Mouse (Mus musculus): ENCODE data around the gene Psmd13. TPM values are rescaled to one million over a fixed set of nuclear protein-coding genes. Genes with fewer than 3 reads are reported as not detected.

The Psmd13 gene
- polyA plus RNA-seq, 1 experiment from 2014 or later: 278 TPM

DNA sequence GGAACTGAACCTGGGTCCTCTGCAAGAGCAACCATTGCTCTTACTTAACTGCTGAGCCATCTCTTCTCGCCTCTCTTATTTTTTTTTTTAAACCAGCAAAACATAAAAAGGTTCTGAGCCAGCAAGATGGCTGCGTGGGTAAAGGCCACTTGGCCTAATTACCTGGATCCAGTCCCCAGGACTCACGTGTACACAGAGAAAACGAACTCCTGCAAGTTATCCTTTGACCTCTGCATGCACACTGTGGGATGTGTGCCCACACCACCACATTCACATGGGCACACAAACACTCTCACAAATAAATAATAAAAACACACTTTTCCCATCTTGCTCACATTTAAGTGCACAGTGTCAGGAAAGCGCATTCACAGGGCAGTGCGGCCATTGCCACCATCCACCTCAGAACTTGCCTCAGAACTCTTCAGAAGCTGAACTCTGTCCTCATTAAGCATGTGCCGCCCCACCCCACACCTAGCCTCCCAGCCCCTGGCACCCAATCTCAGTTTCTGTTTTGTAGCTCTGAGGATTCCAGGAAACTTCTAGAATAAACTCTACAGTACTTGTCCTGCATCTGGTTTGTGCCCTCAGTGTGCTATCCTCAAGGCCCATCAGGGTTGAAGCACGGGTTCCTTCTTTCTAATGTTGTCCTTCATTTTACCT, 32.4 kb downstream of the Psmd13 start:
- 87% methylated on average over 8 of the region's 8 CpGs for WGBS
- Histone ChIP-seq H3K4me2 (no peak overlapping the region), H3K27me3 (peaks cover 16% of the 10 kb centered on the region), H3K4me3 (no peak overlapping the region), H3K4me1 (replicated peaks) (no peaks in the 10 kb centered on the region), H3K27ac (no peak overlapping the region), H3K9ac (no peak overlapping the region), H3K9me3 (no peaks in the 10 kb centered on the region), H3K36me3 (no peaks in the 10 kb centered on the region)
- no peak for ATAC-seq (ENCODE audit: low FRiP score)

DNA sequence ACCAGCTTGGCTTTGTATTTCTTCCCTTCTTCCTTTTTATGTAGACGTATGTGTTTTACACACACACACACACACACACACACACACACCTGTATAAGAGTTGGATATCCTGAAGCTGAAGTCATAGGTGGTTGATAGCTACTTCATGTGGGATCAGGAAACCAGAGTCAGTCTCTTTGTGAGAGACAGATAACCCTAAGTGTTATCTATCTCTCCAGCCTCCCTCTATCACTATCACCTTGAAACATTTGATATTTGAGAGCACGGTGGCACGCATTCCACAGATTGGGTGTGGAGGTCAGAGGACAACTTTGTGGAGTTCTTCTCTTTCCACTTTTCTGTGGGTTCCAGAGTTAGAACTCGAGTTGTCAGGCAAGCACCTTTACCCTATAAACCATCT, 38.1 kb downstream of the Psmd13 start:
- WGBS: 87% methylated on average over 4 of the region's 4 CpGs
- H3K4me2 ChIP-seq: no peak overlapping the region
- H3K27me3 ChIP-seq: peaks cover 73% of the 10 kb centered on the region

DNA sequence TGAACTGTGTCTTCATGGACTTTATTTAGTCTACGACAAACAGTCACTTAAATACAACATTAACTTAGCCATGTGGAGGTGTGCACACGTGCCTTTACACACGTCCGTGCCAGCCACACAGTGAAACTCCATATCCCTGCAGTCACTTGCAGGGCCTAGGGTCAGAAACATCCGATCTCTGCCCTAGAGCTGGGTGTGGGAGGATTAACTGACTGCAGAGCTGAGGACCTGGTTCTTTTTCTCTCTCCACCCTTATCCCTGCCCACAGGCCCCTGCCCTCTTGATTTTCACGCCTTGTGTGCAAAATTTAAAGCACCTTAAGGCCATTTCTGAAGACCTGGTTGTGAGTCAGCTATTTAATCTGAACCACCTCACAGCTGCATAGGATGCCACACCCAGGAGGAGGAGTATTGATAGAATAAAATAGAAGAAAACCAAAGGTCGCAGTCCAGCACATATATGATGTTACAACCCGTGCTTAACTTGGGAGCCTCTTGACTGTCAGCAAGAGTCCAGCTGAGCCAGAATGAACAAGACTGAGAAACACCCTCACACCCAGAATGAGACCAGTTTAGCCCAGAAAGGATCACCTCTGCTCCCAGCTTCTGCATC, 38.8 kb downstream of the Psmd13 start, which contains the start of gene Nlrp6:
Gene Nlrp6, plus strand, starts transcription at position 485 of the 612 bp plus-strand sequence.
- Histone ChIP-seq H3K4me3 (peak within 1 kb of the TSS; percentile 42), H3K9me3 (no peaks in the 10 kb centered on the region), H3K36me3 (no peaks in the 10 kb centered on the region), H3K4me1 (replicated peaks) (peaks cover 25% of the 10 kb centered on the region), H3K9ac (no peak within 1 kb of the TSS), H3K27ac (no peak within 1 kb of the TSS), H3K27me3 (peaks cover 79% of the 10 kb centered on the region), H3K4me2 (peak within 1 kb of the TSS; percentile 90; the same call in 1 of the 2 replicates)
- no peak for ATAC-seq (ENCODE audit: low FRiP score)
- WGBS: 81% methylated on average over 8 of the region's 8 CpGs

More for the DNA sequence above, 38.1 kb downstream of the Psmd13 start:
- H3K9me3 ChIP-seq: no peaks in the 10 kb centered on the region
- H3K27ac ChIP-seq: no peak overlapping the region
- peaks cover 25% of the 10 kb centered on the region for H3K4me1 ChIP-seq (replicated peaks)
- ATAC-seq (ENCODE audit: low FRiP score): no peak
- H3K4me3 ChIP-seq: no peak overlapping the region
- no peaks in the 10 kb centered on the region for H3K36me3 ChIP-seq
- no peak overlapping the region for H3K9ac ChIP-seq

DNA sequence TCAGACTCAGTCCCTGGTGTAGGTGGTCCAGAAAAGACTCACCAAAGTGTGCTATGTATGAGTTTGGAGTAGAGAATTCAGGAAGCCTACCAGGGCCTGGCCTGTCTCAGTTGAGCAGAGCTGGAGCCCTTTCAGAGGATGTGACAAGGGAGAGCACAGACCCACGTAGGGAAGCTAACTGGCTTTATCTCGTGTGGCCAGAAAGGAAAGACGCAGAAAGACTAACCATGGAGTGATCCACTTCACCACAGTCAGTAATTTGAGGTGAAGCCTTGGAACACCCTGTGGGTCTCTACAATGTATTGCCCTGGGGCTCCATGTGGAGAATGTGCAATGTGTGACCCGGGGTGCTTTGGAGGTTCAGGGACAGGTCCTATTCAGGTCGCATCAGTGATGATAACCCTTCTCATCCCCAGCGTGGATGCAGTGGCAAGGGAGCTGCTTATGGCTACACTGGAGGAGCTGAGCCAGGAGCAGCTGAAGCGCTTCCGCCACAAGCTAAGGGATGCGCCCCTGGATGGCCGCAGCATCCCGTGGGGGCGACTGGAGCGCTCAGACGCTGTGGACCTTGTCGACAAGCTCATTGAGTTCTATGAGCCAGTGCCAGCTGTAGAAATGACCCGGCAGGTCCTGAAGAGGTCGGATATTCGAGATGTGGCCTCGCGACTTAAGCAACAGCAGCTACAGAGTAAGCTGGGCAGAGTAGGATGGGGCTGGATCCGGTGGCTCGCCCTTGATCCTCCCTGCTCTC, 39.6 kb downstream of the Psmd13 start:
- H3K27me3 ChIP-seq: peaks cover 79% of the 10 kb centered on the region
- H3K9ac ChIP-seq: no peak overlapping the region
- peak overlapping the region; percentile 90 for H3K4me2 ChIP-seq
- H3K27ac ChIP-seq: no peak overlapping the region
- peaks cover 25% of the 10 kb centered on the region for H3K4me1 ChIP-seq (replicated peaks)
- H3K36me3 ChIP-seq: no peaks in the 10 kb centered on the region
- ATAC-seq (ENCODE audit: low FRiP score): no peak
- H3K9me3 ChIP-seq: no peaks in the 10 kb centered on the region
- H3K4me3 ChIP-seq: peak overlapping the region; percentile 42
- 27% methylated on average over 22 of the region's 22 CpGs for WGBS

DNA sequence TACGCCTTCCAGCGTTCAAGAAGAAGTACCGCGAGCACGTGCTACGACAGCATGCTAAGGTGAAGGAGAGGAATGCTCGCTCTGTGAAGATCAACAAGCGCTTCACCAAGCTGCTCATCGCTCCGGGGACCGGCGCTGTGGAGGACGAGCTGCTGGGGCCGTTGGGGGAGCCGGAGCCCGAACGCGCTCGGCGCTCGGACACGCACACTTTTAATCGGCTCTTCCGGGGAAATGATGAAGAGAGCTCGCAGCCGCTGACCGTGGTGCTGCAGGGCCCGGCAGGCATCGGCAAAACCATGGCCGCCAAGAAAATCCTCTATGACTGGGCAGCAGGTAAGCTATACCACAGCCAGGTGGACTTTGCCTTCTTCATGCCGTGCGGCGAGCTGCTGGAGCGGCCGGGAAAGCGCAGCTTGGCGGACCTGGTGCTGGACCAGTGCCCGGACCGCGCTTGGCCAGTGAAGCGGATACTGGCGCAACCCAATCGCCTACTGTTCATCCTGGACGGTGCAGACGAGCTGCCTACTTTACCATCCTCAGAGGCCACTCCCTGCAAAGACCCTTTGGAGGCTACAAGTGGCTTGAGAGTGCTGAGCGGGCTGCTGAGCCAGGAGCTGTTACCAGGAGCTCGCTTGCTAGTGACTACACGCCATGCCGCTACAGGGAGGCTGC, 40.8 kb downstream of the Psmd13 start:
- H3K27ac ChIP-seq: no peak overlapping the region
- peaks cover 79% of the 10 kb centered on the region for H3K27me3 ChIP-seq
- H3K4me1 ChIP-seq (replicated peaks): peaks cover 25% of the 10 kb centered on the region
- H3K9ac ChIP-seq: peak overlapping the region; percentile 61
- H3K4me3 ChIP-seq: peak overlapping the region; percentile 42
- ATAC-seq (ENCODE audit: low FRiP score): peak; percentile 54; the same call in 1 of the 2 replicates
- no peaks in the 10 kb centered on the region for H3K9me3 ChIP-seq
- H3K36me3 ChIP-seq: no peaks in the 10 kb centered on the region
- peak overlapping the region; percentile 90 for H3K4me2 ChIP-seq
- WGBS: under 1% methylated on average over 49 of the region's 49 CpGs

DNA sequence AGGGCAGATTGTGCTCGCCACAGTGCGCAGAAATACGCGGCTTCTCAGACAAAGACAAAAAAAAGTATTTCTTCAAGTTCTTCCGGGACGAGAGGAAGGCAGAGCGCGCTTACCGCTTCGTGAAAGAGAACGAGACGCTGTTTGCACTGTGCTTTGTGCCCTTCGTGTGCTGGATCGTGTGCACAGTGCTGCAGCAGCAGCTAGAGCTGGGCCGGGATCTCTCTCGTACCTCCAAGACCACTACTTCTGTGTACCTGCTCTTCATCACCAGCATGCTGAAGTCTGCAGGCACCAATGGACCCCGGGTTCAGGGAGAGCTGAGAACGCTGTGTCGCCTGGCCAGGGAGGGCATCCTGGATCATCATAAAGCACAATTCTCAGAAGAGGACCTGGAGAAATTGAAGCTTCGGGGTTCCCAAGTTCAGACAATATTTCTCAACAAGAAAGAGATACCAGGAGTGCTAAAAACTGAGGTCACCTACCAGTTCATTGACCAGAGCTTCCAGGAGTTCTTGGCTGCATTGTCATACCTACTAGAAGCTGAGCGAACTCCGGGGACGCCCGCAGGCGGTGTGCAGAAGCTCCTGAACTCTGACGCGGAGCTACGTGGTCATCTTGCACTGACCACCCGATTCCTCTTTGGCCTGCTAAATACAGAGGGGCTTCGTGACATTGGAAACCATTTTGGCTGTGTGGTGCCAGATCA, 41.5 kb downstream of the Psmd13 start:
- peaks cover 72% of the 10 kb centered on the region for H3K27me3 ChIP-seq
- WGBS: 24% methylated on average over 30 of the region's 30 CpGs
- ATAC-seq (ENCODE audit: low FRiP score): no peak
- H3K36me3 ChIP-seq: no peaks in the 10 kb centered on the region
- H3K4me1 ChIP-seq (replicated peaks): peaks cover 25% of the 10 kb centered on the region
- no peak overlapping the region for H3K27ac ChIP-seq
- peak overlapping the region; percentile 61 for H3K9ac ChIP-seq
- H3K4me3 ChIP-seq: peak overlapping the region; percentile 42
- peak overlapping the region; percentile 90 for H3K4me2 ChIP-seq
- no peaks in the 10 kb centered on the region for H3K9me3 ChIP-seq

DNA sequence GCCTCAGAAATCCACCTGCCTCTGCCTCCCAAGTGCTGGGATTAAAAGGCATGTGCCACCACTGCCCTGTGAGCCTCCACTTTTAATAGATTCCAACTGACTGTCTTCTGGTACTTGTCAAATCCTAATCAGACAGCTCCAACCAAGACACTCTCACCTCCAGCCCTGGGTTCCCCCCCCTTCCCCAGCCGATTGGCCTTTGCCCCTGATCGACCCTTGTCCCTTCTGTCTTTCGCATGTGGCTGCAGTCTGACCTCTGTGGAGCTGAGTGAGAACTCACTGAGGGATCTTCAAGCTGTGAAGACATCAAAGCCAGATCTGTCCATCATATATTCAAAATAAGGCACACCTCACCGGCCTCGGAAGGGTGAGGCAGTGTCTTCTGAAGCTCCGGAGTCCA, 45.4 kb downstream of the Psmd13 start:
- no peak for ATAC-seq (ENCODE audit: low FRiP score)
- 88% methylated on average over 6 of the region's 6 CpGs for WGBS
- no peak overlapping the region for H3K27ac ChIP-seq
- H3K4me3 ChIP-seq: no peak overlapping the region
- H3K36me3 ChIP-seq: no peaks in the 10 kb centered on the region
- no peaks in the 10 kb centered on the region for H3K9me3 ChIP-seq
- peaks cover 16% of the 10 kb centered on the region for H3K4me1 ChIP-seq (replicated peaks)
- peaks cover 36% of the 10 kb centered on the region for H3K27me3 ChIP-seq
- H3K9ac ChIP-seq: no peak overlapping the region
- H3K4me2 ChIP-seq: no peak overlapping the region

DNA sequence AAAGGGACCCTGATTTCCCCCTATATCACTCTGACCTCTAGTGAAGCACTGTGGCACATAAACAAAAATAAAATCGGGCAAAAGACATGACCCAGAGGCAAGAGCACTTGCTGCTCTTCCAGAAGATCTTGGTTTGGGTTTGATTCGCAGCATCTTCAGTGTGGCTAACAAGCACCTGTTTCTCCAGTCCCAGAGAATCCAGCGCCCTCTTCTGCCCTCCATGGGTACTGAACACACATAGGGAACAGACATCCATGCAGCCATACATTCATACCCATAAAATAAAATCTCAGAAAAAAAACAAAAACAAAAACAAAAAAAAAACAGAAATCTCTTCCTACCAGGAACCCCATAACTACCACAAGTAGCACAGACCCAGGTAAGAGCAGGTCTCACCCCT, 56.7 kb downstream of the Psmd13 start:
- WGBS: 39% methylated on average over 3 of the region's 3 CpGs
- ATAC-seq (ENCODE audit: low FRiP score): no peak
- Histone ChIP-seq H3K4me1 (replicated peaks) (peaks cover 19% of the 10 kb centered on the region), H3K4me3 (no peak overlapping the region), H3K9ac (no peak overlapping the region), H3K27me3 (peaks cover 2% of the 10 kb centered on the region; the same call in 1 of the 2 replicates), H3K9me3 (no peaks in the 10 kb centered on the region), H3K4me2 (no peak overlapping the region), H3K27ac (no peak overlapping the region), H3K36me3 (no peaks in the 10 kb centered on the region)

DNA sequence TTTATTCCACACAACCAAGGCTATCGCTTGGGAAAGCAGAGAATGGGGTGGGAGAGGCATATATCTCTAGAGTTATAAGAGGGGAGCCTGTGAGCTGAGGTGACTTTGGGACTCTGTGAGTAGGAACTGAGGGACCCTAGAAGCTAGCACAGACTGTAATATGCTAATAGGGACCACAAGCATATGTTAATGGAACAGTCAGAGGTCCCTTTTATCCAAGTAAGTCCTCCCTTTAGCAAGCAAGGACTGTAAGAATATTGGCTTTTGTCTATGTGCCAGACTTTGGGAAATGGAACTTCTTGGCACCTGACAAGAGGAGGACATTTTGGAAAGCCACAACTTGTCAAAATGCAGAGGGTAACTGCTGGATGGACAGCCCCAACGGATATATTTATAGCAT, 57.1 kb downstream of the Psmd13 start:
- ATAC-seq (ENCODE audit: low FRiP score): no peak
- Histone ChIP-seq H3K27me3 (peaks cover 2% of the 10 kb centered on the region; the same call in 1 of the 2 replicates), H3K9me3 (no peaks in the 10 kb centered on the region), H3K4me3 (no peak overlapping the region), H3K27ac (no peak overlapping the region), H3K9ac (no peak overlapping the region), H3K36me3 (no peaks in the 10 kb centered on the region), H3K4me1 (replicated peaks) (peaks cover 19% of the 10 kb centered on the region), H3K4me2 (no peak overlapping the region)
- 22% methylated on average over 2 of the region's 2 CpGs for WGBS

DNA sequence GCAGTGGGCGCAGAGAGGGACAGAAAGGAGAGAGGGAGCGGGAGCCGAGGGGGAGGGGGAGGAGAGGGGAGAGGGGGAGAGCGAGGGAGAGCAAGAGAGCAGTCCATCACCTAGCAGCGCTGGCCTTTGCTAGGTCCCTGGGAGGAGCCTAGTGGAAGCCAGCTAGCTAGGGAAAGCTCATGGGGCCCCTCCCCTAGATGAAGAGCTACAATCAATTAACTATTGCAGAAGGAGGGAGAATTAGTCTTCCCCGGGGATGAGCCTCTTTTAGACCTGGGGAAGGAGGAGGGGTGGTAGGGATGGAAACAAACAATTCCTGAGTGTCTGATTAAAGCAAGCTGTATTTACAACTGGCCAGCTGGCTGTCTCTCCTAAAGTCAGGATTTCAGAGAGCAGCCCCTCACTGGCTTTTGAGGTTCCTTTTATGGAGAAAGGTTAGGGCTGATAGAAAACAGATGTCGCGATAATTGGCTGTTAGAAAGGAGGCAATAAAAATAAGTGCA, 58.0 kb downstream of the Psmd13 start:
- Histone ChIP-seq H3K4me1 (replicated peaks) (peaks cover 19% of the 10 kb centered on the region), H3K36me3 (no peaks in the 10 kb centered on the region), H3K9ac (no peak overlapping the region), H3K27ac (no peak overlapping the region), H3K4me3 (no peak overlapping the region), H3K4me2 (no peak overlapping the region), H3K27me3 (peaks cover 2% of the 10 kb centered on the region; the same call in 1 of the 2 replicates), H3K9me3 (no peaks in the 10 kb centered on the region)
- no peak for ATAC-seq (ENCODE audit: low FRiP score)
- WGBS: 12% methylated on average over 7 of the region's 8 CpGs

DNA sequence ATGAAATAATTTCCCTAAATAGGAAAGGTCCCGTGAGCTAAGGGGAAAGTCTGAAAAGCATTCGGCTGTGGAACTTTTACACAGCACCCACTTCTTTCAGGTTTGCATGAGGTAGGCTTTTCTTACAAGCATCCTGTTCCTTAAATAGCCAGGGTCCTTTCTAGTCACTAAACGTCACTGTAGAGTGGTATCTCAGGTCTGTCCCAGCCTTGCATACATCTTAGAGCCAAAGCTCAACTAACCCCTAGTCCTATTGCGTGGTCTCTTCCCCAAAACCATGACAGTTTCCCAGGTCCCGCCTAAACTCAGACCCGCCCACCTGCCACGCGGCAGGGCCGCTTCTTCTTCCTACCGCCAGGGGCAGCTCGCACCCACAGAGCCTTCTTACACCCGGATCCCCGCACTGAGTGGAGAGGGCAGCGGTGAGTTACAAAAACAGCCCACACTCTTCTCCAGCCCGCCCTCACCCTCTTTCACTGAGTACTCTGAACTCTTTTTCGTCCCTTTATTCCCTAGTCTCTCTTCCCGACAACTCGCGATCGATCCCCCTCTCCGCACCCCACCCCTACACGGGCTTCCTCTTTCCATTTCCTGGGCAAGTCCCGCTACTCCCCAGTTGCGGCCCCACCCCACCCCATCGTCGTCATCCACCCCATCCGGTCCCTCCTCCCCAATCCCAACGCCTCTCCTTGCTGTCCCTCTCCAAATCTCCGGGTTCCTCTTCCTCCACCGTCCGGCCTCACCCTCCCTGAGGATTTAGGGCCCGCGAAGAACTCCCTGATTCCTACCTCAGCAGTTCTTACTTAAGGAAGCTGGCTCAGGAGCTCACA, 59.7 kb downstream of the Psmd13 start, which contains the start of gene Pgghg:
Gene Pgghg, plus strand, starts transcription at position 170 of the 830 bp plus-strand sequence.
- peak; percentile 80 for ATAC-seq (ENCODE audit: low FRiP score)
- 4% methylated on average over 33 of the region's 33 CpGs for WGBS
- peak within 1 kb of the TSS; percentile 59 for H3K4me2 ChIP-seq
- H3K27me3 ChIP-seq: 0 out of 2 replicates have a peak, but pooled peaks cover 2% of the 10 kb centered on the region
- peak within 1 kb of the TSS; percentile 44 for H3K4me3 ChIP-seq
- peaks cover 19% of the 10 kb centered on the region for H3K4me1 ChIP-seq (replicated peaks)
- no peaks in the 10 kb centered on the region for H3K9me3 ChIP-seq
- no peaks in the 10 kb centered on the region for H3K36me3 ChIP-seq
- no peak within 1 kb of the TSS for H3K27ac ChIP-seq
- peak within 1 kb of the TSS; percentile 66 for H3K9ac ChIP-seq
